Mouse (Mus musculus): Measurements from ENCODE around the gene Maf. TPM values are rescaled to one million over a fixed set of nuclear protein-coding genes. Genes with fewer than 3 reads are reported as not detected.

Gene Maf
- polyA plus RNA-seq, 2 experiments = 2.2 to 3.1 TPM

DNA sequence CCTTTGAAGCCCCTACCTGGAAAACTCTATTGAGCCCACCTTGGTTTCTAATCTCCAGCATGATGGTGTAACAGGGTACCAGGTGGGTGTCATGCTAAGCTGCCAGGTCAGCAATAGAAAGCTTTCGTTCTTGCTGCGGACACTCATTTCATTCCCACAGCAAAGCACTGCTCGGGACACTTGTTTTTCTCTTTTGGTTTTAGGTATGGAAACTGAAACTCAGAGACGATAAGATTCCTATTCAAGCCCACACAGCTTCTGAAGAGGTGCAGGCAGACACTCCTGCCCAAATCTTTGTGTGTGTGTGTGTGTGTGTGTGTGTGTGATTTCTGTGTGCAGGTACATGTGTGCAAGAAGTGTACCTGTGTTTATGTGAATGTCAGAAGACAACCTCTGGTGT lies 32.2 kb upstream of the Maf start:
- DNase-seq (ENCODE audit: low read depth in 3 of 3, low spot score in 3 of 3) = no peak
- no peak overlapping the region for H3K4me2 ChIP-seq (ENCODE audit: low read depth)
- no peak overlapping the region for H3K27ac ChIP-seq
- H3K4me1 ChIP-seq (replicated peaks; ENCODE audit: control insufficient read depth in 2 of 2, insufficient read depth in 2 of 2, low read length in 1 of 2) = no peaks in the 10 kb centered on the region
- TF ChIP-seq CTCF (IDR thresholded peaks at IDR 0.05; ENCODE audit: low read depth) = no peak
- no peak for TF ChIP-seq EP300 (IDR thresholded peaks at IDR 0.05; ENCODE audit: low read depth)
- H3K9me3 ChIP-seq (ENCODE audit: control insufficient read depth, low read length) = no peaks in the 10 kb centered on the region
- H3K4me3 ChIP-seq (ENCODE audit: insufficient read depth in 1 of 2, low read depth in 2 of 2, low read length in 2 of 2) = no peak overlapping the region
- no peaks in the 10 kb centered on the region for H3K36me3 ChIP-seq (replicated peaks; ENCODE audit: control insufficient read depth, insufficient read depth, low read depth)
- H3K27me3 ChIP-seq (ENCODE audit: control insufficient read depth, insufficient read depth, low read length) = no peaks in the 10 kb centered on the region
- WGBS (ENCODE audit: insufficient replicate concordance) = 62% methylated on average over 4 of the region's 4 CpGs
- ATAC-seq (ENCODE audit: insufficient read depth) = no peak
- H3K9ac ChIP-seq (replicated peaks) = no peak overlapping the region

DNA sequence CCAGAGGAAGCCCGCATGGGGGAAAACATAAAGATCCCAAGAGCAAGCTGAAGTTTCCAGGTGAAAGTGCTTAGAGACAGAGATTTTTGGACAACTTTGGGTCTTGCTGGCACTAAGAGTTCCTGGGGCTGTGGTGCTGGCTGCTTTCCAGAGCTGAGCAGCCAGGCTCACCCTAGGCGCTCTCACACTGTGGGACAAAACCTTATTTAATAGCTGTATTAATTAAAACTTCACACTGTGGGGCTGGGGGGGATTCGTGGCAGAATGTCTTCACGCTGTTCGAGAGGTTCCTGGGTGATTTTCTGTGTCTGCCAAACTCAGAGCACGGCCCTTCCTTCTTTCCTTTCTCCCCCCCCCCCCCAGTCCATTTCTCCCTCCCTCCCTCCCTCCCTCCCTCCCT lies 24.8 kb upstream of the Maf start:
- Histone ChIP-seq H3K4me3 (ENCODE audit: insufficient read depth in 1 of 2, low read depth in 2 of 2, low read length in 2 of 2) (no peak overlapping the region), H3K9me3 (ENCODE audit: control insufficient read depth, low read length) (no peaks in the 10 kb centered on the region), H3K4me1 (replicated peaks; ENCODE audit: control insufficient read depth in 2 of 2, insufficient read depth in 2 of 2, low read length in 1 of 2) (no peaks in the 10 kb centered on the region), H3K27ac (no peak overlapping the region), H3K9ac (replicated peaks) (no peak overlapping the region), H3K27me3 (ENCODE audit: control insufficient read depth, insufficient read depth, low read length) (no peaks in the 10 kb centered on the region), H3K36me3 (replicated peaks; ENCODE audit: control insufficient read depth, insufficient read depth, low read depth) (no peaks in the 10 kb centered on the region), H3K4me2 (ENCODE audit: low read depth) (no peak overlapping the region)
- DNase-seq (ENCODE audit: low read depth in 3 of 3, low spot score in 3 of 3) (no peak), ATAC-seq (ENCODE audit: insufficient read depth) (no peak)
- 63% methylated on average over 6 of the region's 6 CpGs for WGBS (ENCODE audit: insufficient replicate concordance)
- no peak for TF ChIP-seq EP300 (IDR thresholded peaks at IDR 0.05; ENCODE audit: low read depth)
- TF ChIP-seq CTCF (IDR thresholded peaks at IDR 0.05; ENCODE audit: low read depth) = no peak

DNA sequence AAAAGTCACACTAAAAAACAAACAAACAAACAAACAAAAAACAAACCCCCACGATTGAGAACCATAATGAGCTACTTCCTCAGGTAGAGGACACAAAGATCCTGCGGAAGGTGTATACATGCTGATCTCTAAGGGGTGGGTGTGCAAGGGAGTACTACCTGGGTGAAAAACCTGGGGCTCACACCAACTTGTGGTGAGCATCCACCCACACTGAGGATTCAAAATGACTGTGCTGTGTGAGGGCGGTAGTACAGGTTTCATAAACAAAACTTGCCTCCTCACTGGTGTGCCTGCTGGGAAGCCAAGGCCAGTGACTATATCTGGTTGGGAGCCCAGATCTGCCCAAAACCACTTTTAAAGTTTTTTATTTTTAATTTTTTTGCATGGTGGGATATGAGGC lies 19.2 kb upstream of the Maf start:
- no peak overlapping the region for H3K4me3 ChIP-seq (ENCODE audit: insufficient read depth in 1 of 2, low read depth in 2 of 2, low read length in 2 of 2)
- no peak overlapping the region for H3K4me2 ChIP-seq (ENCODE audit: low read depth)
- DNase-seq (ENCODE audit: low read depth in 3 of 3, low spot score in 3 of 3) = no peak
- H3K27ac ChIP-seq = no peak overlapping the region
- no peak overlapping the region for H3K9ac ChIP-seq (replicated peaks)
- no peaks in the 10 kb centered on the region for H3K9me3 ChIP-seq (ENCODE audit: control insufficient read depth, low read length)
- TF ChIP-seq EP300 (IDR thresholded peaks at IDR 0.05; ENCODE audit: low read depth) = no peak
- no peak for TF ChIP-seq CTCF (IDR thresholded peaks at IDR 0.05; ENCODE audit: low read depth)
- 59% methylated on average over 3 of the region's 3 CpGs for WGBS (ENCODE audit: insufficient replicate concordance)
- no peak for ATAC-seq (ENCODE audit: insufficient read depth)
- no peaks in the 10 kb centered on the region for H3K27me3 ChIP-seq (ENCODE audit: control insufficient read depth, insufficient read depth, low read length)
- H3K4me1 ChIP-seq (replicated peaks; ENCODE audit: control insufficient read depth in 2 of 2, insufficient read depth in 2 of 2, low read length in 1 of 2) = no peaks in the 10 kb centered on the region
- H3K36me3 ChIP-seq (replicated peaks; ENCODE audit: control insufficient read depth, insufficient read depth, low read depth) = no peaks in the 10 kb centered on the region

DNA sequence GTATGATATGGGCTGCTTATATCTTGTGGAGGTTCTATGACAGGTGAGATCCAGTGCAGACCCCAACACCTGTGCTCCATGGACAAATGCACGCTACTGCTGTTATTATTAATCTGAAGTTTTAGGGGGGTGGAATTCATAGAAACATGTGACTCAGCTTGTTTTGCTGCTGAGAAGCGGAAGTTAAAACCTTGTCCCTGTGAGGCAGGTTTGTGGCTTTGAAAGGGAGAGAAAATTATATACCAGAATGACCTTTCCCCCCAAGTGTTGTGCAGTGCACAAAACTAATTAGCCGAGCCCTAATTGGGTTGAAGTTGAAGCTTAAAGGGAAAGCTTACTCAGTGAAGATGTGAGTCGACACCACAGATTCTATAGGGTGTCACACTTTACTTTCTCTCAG lies 18.6 kb upstream of the Maf start:
- ATAC-seq (ENCODE audit: insufficient read depth) = no peak
- no peak overlapping the region for H3K4me2 ChIP-seq (ENCODE audit: low read depth)
- WGBS (ENCODE audit: insufficient replicate concordance) = 53% methylated on average over 4 of the region's 4 CpGs

DNA sequence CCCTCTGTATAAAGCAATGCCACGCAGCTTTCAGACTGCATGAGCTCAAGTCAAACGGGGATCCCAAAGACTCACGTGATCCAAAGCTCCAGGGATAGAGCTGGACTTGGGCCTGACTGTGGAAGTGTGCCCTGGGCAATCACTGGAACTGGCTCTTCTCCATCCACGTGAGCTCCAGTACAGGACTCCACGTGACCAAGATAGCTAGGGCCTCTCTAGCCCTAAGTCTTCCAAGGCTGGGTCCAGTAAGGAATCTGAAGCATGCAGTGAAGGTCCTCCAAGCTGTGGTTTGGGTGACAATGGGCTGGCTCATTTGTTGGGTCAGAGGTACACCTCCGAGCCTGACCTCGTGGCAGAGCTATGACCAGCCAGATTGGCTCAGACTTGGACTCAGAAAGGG lies 11.5 kb upstream of the Maf start:
- Histone ChIP-seq H3K27me3 (ENCODE audit: control insufficient read depth, insufficient read depth, low read length) (no peaks in the 10 kb centered on the region), H3K9ac (replicated peaks) (no peak overlapping the region), H3K27ac (no peak overlapping the region), H3K4me3 (ENCODE audit: insufficient read depth in 1 of 2, low read depth in 2 of 2, low read length in 2 of 2) (no peak overlapping the region), H3K9me3 (ENCODE audit: control insufficient read depth, low read length) (no peaks in the 10 kb centered on the region), H3K4me1 (replicated peaks; ENCODE audit: control insufficient read depth in 2 of 2, insufficient read depth in 2 of 2, low read length in 1 of 2) (no peaks in the 10 kb centered on the region), H3K4me2 (ENCODE audit: low read depth) (no peak overlapping the region), H3K36me3 (replicated peaks; ENCODE audit: control insufficient read depth, insufficient read depth, low read depth) (no peaks in the 10 kb centered on the region)
- no peak for DNase-seq (ENCODE audit: low read depth in 3 of 3, low spot score in 3 of 3)
- WGBS (ENCODE audit: insufficient replicate concordance) = 52% methylated on average over 7 of the region's 7 CpGs
- ATAC-seq (ENCODE audit: insufficient read depth) = no peak
- TF ChIP-seq EP300 (IDR thresholded peaks at IDR 0.05; ENCODE audit: low read depth) = no peak

More for the DNA sequence above, 18.6 kb upstream of the Maf start:
- no peak overlapping the region for H3K27ac ChIP-seq
- no peaks in the 10 kb centered on the region for H3K9me3 ChIP-seq (ENCODE audit: control insufficient read depth, low read length)
- H3K36me3 ChIP-seq (replicated peaks; ENCODE audit: control insufficient read depth, insufficient read depth, low read depth) = no peaks in the 10 kb centered on the region
- no peak overlapping the region for H3K9ac ChIP-seq (replicated peaks)
- no peaks in the 10 kb centered on the region for H3K27me3 ChIP-seq (ENCODE audit: control insufficient read depth, insufficient read depth, low read length)
- TF ChIP-seq CTCF (IDR thresholded peaks at IDR 0.05; ENCODE audit: low read depth) = no peak
- TF ChIP-seq EP300 (IDR thresholded peaks at IDR 0.05; ENCODE audit: low read depth) = no peak
- no peaks in the 10 kb centered on the region for H3K4me1 ChIP-seq (replicated peaks; ENCODE audit: control insufficient read depth in 2 of 2, insufficient read depth in 2 of 2, low read length in 1 of 2)
- no peak overlapping the region for H3K4me3 ChIP-seq (ENCODE audit: insufficient read depth in 1 of 2, low read depth in 2 of 2, low read length in 2 of 2)
- no peak for DNase-seq (ENCODE audit: low read depth in 3 of 3, low spot score in 3 of 3)

Data from liver, embryonic 14.5 days (tissue).